Mouse (Mus musculus) megakaryocyte, adult 5-6 weeks (primary cell): Measurements from ENCODE around the gene Zscan4f. TPM values are rescaled to one million over a fixed set of nuclear protein-coding genes. Genes with fewer than 3 reads are reported as not detected.
"Not testable (repeated sequence)": the region's sequence is repeated elsewhere in the genome, so short reads cannot be mapped to it uniquely, and the experiment has no call there.

Experiments used
- ATAC-seq: 2 replicates; pipeline ENCODE4 v1.8.0; 2016; ENCODE audit warnings: mild to moderate bottlenecking, inconsistent platforms; ENCODE audit not compliant: poor library complexity, severe bottlenecking
- total RNA-seq, 2 experiments: library from RNA; stranded (forward) in 1 of 2; stranded (reverse) in 1 of 2; fragments of 153-499, 151-499 nt in 1 of 2; fragments of 221-1000, 200-1000 nt in 1 of 2; gene quantifications; 2 replicates each; pipeline versions ENCODE4 v1.2.3 to v1.2.4; 2015 to 2017

The Zscan4f gene
- total RNA-seq (2015) (not detected in 2 replicates), total RNA-seq (2017) (not detected in 2 replicates)

DNA sequence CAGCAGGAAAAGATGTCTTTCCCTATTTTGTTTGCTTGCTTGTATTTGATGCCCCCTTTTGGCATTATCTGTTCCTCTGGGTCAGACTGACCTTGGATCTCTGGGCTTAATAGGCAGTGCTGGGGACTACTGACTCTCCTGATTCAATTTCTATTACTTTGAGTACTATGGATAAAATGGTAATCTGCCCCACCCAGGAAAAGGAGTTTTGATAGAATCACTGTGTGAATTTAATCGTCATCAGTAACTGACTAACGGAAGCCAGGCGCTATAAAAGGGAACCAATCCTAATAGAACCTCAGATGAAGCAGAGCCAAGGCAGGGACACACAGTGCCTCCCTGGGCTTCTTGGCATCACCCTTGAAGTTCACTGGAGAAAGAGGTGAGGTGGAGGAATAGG lies at the start of gene Zscan4f:
Gene Zscan4f, plus strand, starts transcription at position 301 of the 400 bp plus-strand sequence.
- ATAC-seq, result not testable (repeated sequence)

DNA sequence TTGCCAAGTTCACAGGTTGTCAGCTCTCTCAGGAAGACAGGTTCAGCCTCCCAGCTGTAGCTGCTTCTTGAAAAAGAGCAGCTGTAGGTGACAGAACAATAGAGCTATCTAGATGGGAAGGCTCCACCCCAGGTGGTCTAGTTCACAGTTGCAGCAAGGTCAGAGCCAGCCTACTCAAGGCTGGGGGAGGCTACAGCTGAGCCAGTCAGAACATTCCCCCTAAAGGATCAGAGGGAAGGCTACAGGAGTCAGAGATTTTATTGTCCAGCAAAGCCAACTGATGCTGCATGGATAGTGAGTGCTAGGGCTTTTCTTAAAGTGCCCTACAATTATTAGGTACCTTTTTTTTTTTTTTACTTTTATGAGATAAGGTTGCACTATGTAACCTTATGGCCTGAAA lies 13.1 kb upstream of the Zscan4f start:
- ATAC-seq, result not testable (repeated sequence)

Other genes with a start within 250 kb of the Zscan4f start
- gene Zscan4d, start 231.8 kb upstream of the Zscan4f start, total RNA-seq (2015), result not detected in 2 replicates
- not detected in 2 replicates for gene Zscan4d, start 231.8 kb upstream of the Zscan4f start, total RNA-seq (2017)
- gene Zscan4e, start 87.2 kb upstream of the Zscan4f start, total RNA-seq (2015), result not detected in 2 replicates
- gene Zscan4e, start 87.2 kb upstream of the Zscan4f start, total RNA-seq (2017), result not detected in 2 replicates
- not detected in 2 replicates for gene Zscan4-ps2, start 116.4 kb downstream of the Zscan4f start, total RNA-seq (2015)
- gene Zscan4-ps2, start 116.4 kb downstream of the Zscan4f start, total RNA-seq (2017), result not detected in 2 replicates
- not detected in 2 replicates for gene Zscan4-ps3, start 211.4 kb downstream of the Zscan4f start, total RNA-seq (2015)
- not detected in 2 replicates for gene Zscan4-ps3, start 211.4 kb downstream of the Zscan4f start, total RNA-seq (2017)